Mouse (Mus musculus): ENCODE results near the gene Rmnd5a. TPM values are rescaled to one million over a fixed set of nuclear protein-coding genes. Genes with fewer than 3 reads are reported as not detected.

Rmnd5a gene
- polyA plus RNA-seq, 1 experiment from 2014 or later = 7.7 TPM

GRCm38 (mm10) chr6:71452792-71453191, 12.4 kb upstream of the Rmnd5a start:
- H3K4me1 ChIP-seq (ENCODE audit: control insufficient read depth, insufficient read depth, low read depth, low read length) = no peaks in the 10 kb centered on the region
- no peak overlapping the region for H3K27ac ChIP-seq (ENCODE audit: low read depth, low read length)
- H3K9ac ChIP-seq (ENCODE audit: low read depth, low read length) = no peak overlapping the region
- WGBS = 85% methylated on average over 2 of the region's 2 CpGs
- no peaks in the 10 kb centered on the region for H3K9me3 ChIP-seq (ENCODE audit: control insufficient read depth, low read length)
- no peaks in the 10 kb centered on the region for H3K36me3 ChIP-seq (ENCODE audit: control insufficient read depth, insufficient read depth, low read length)
- no peak overlapping the region for H3K4me3 ChIP-seq (ENCODE audit: low read length)
- no peaks in the 10 kb centered on the region for H3K27me3 ChIP-seq (replicated peaks; ENCODE audit: control insufficient read depth, insufficient read depth, low read length)
- no peak for ATAC-seq
- no peak overlapping the region for H3K4me2 ChIP-seq (ENCODE audit: low read length)

- WGBS = 88% methylated on average over 6 of the region's 6 CpGs
- Histone ChIP-seq H3K9ac (ENCODE audit: low read depth, low read length) (no peak overlapping the region), H3K36me3 (ENCODE audit: control insufficient read depth, insufficient read depth, low read length) (no peaks in the 10 kb centered on the region), H3K27ac (ENCODE audit: low read depth, low read length) (no peak overlapping the region), H3K27me3 (replicated peaks; ENCODE audit: control insufficient read depth, insufficient read depth, low read length) (no peaks in the 10 kb centered on the region), H3K9me3 (ENCODE audit: control insufficient read depth, low read length) (no peaks in the 10 kb centered on the region), H3K4me1 (ENCODE audit: control insufficient read depth, insufficient read depth, low read depth, low read length) (peaks cover 10% of the 10 kb centered on the region), H3K4me2 (ENCODE audit: low read length) (no peak overlapping the region), H3K4me3 (ENCODE audit: low read length) (no peak overlapping the region)
- no peak for ATAC-seq
Measured at GRCm38 (mm10) chr6:71445560-71445959, 5.1 kb upstream of the Rmnd5a start.

- no peaks in the 10 kb centered on the region for H3K36me3 ChIP-seq (ENCODE audit: control insufficient read depth, insufficient read depth, low read length)
- H3K9ac ChIP-seq (ENCODE audit: low read depth, low read length) = no peak overlapping the region
- no peak overlapping the region for H3K27ac ChIP-seq (ENCODE audit: low read depth, low read length)
- H3K27me3 ChIP-seq (replicated peaks; ENCODE audit: control insufficient read depth, insufficient read depth, low read length) = no peaks in the 10 kb centered on the region
- WGBS = 79% methylated on average over 1 of the region's 1 CpGs
- H3K4me1 ChIP-seq (ENCODE audit: control insufficient read depth, insufficient read depth, low read depth, low read length) = peaks cover 10% of the 10 kb centered on the region
- H3K9me3 ChIP-seq (ENCODE audit: control insufficient read depth, low read length) = no peaks in the 10 kb centered on the region
- H3K4me2 ChIP-seq (ENCODE audit: low read length) = no peak overlapping the region
- no peak overlapping the region for H3K4me3 ChIP-seq (ENCODE audit: low read length)
- ATAC-seq = no peak
Measured at GRCm38 (mm10) chr6:71444756-71445155, 4.3 kb upstream of the Rmnd5a start.

- H3K4me3 ChIP-seq (ENCODE audit: low read length) = no peak overlapping the region
- H3K9ac ChIP-seq (ENCODE audit: low read depth, low read length) = no peak overlapping the region
- no peak overlapping the region for H3K4me2 ChIP-seq (ENCODE audit: low read length)
- H3K9me3 ChIP-seq (ENCODE audit: control insufficient read depth, low read length) = no peaks in the 10 kb centered on the region
- WGBS = 76% methylated on average over 2 of the region's 3 CpGs
- no peak for ATAC-seq
- no peaks in the 10 kb centered on the region for H3K36me3 ChIP-seq (ENCODE audit: control insufficient read depth, insufficient read depth, low read length)
- no peaks in the 10 kb centered on the region for H3K27me3 ChIP-seq (replicated peaks; ENCODE audit: control insufficient read depth, insufficient read depth, low read length)
- peaks cover 25% of the 10 kb centered on the region for H3K4me1 ChIP-seq (ENCODE audit: control insufficient read depth, insufficient read depth, low read depth, low read length)
- peak overlapping the region; percentile 97; the same call in 1 of the 2 replicates for H3K27ac ChIP-seq (ENCODE audit: low read depth, low read length)
Measured at GRCm38 (mm10) chr6:71442130-71442529, 1.7 kb upstream of the Rmnd5a start.

GRCm38 (mm10) chr6:71441251-71441580, 779 bp upstream of the Rmnd5a start:
- ATAC-seq = no peak

GRCm38 (mm10) chr6:71440217-71440491, 283 bp downstream of the Rmnd5a start:
- Histone ChIP-seq H3K9ac (ENCODE audit: low read depth, low read length) (peak overlapping the region; percentile 96), H3K4me2 (ENCODE audit: low read length) (peak overlapping the region; percentile 78), H3K4me3 (ENCODE audit: low read length) (peak overlapping the region; percentile 94), H3K27me3 (replicated peaks; ENCODE audit: control insufficient read depth, insufficient read depth, low read length) (no peaks in the 10 kb centered on the region), H3K27ac (ENCODE audit: low read depth, low read length) (peak overlapping the region; percentile 97), H3K36me3 (ENCODE audit: control insufficient read depth, insufficient read depth, low read length) (no peaks in the 10 kb centered on the region), H3K4me1 (ENCODE audit: control insufficient read depth, insufficient read depth, low read depth, low read length) (peaks cover 28% of the 10 kb centered on the region), H3K9me3 (ENCODE audit: control insufficient read depth, low read length) (no peaks in the 10 kb centered on the region)
- no peak for ATAC-seq
- 0% methylated on average over 23 of the region's 47 CpGs for WGBS

More at GRCm38 (mm10) chr6:71441251-71441580, 779 bp upstream of the Rmnd5a start:
- peak overlapping the region; percentile 94 for H3K4me3 ChIP-seq (ENCODE audit: low read length)
- H3K4me1 ChIP-seq (ENCODE audit: control insufficient read depth, insufficient read depth, low read depth, low read length) = peaks cover 28% of the 10 kb centered on the region
- H3K9ac ChIP-seq (ENCODE audit: low read depth, low read length) = peak overlapping the region; percentile 91
- 2% methylated on average over 12 of the region's 12 CpGs for WGBS
- H3K27me3 ChIP-seq (replicated peaks; ENCODE audit: control insufficient read depth, insufficient read depth, low read length) = no peaks in the 10 kb centered on the region
- peak overlapping the region; percentile 92 for H3K4me2 ChIP-seq (ENCODE audit: low read length)
- H3K9me3 ChIP-seq (ENCODE audit: control insufficient read depth, low read length) = no peaks in the 10 kb centered on the region
- H3K36me3 ChIP-seq (ENCODE audit: control insufficient read depth, insufficient read depth, low read length) = no peaks in the 10 kb centered on the region
- peak overlapping the region; percentile 97 for H3K27ac ChIP-seq (ENCODE audit: low read depth, low read length)

- H3K4me3 ChIP-seq (ENCODE audit: low read length) = peak overlapping the region; percentile 94
Measured at GRCm38 (mm10) chr6:71439506-71440216, 776 bp downstream of the Rmnd5a start.

GRCm38 (mm10) chr6:71438070-71438469, 2.4 kb downstream of the Rmnd5a start:
- H3K36me3 ChIP-seq (ENCODE audit: control insufficient read depth, insufficient read depth, low read length) = no peaks in the 10 kb centered on the region
- 60% methylated on average over 1 of the region's 1 CpGs for WGBS
- H3K4me3 ChIP-seq (ENCODE audit: low read length) = no peak overlapping the region
- ATAC-seq = no peak
- H3K9ac ChIP-seq (ENCODE audit: low read depth, low read length) = no peak overlapping the region
- H3K9me3 ChIP-seq (ENCODE audit: control insufficient read depth, low read length) = no peaks in the 10 kb centered on the region
- no peak overlapping the region for H3K27ac ChIP-seq (ENCODE audit: low read depth, low read length)
- peaks cover 28% of the 10 kb centered on the region for H3K4me1 ChIP-seq (ENCODE audit: control insufficient read depth, insufficient read depth, low read depth, low read length)
- H3K27me3 ChIP-seq (replicated peaks; ENCODE audit: control insufficient read depth, insufficient read depth, low read length) = no peaks in the 10 kb centered on the region
- peak overlapping the region; percentile 24 for H3K4me2 ChIP-seq (ENCODE audit: low read length)

More at GRCm38 (mm10) chr6:71439506-71440216, 776 bp downstream of the Rmnd5a start:
- 1% methylated on average over 57 of the region's 62 CpGs for WGBS
- no peaks in the 10 kb centered on the region for H3K9me3 ChIP-seq (ENCODE audit: control insufficient read depth, low read length)
- H3K9ac ChIP-seq (ENCODE audit: low read depth, low read length) = peak overlapping the region; percentile 96
- no peaks in the 10 kb centered on the region for H3K36me3 ChIP-seq (ENCODE audit: control insufficient read depth, insufficient read depth, low read length)
- ATAC-seq = peak; percentile 16
- no peaks in the 10 kb centered on the region for H3K27me3 ChIP-seq (replicated peaks; ENCODE audit: control insufficient read depth, insufficient read depth, low read length)
- H3K27ac ChIP-seq (ENCODE audit: low read depth, low read length) = peak overlapping the region; percentile 97
- peak overlapping the region; percentile 78 for H3K4me2 ChIP-seq (ENCODE audit: low read length)
- H3K4me1 ChIP-seq (ENCODE audit: control insufficient read depth, insufficient read depth, low read depth, low read length) = peaks cover 28% of the 10 kb centered on the region

GRCm38 (mm10) chr6:71427996-71428725, 12.3 kb downstream of the Rmnd5a start:
- Histone ChIP-seq H3K9me3 (ENCODE audit: control insufficient read depth, low read length) (no peaks in the 10 kb centered on the region), H3K9ac (ENCODE audit: low read depth, low read length) (no peak overlapping the region), H3K27ac (ENCODE audit: low read depth, low read length) (no peak overlapping the region), H3K4me2 (ENCODE audit: low read length) (no peak overlapping the region), H3K36me3 (ENCODE audit: control insufficient read depth, insufficient read depth, low read length) (peaks cover 4% of the 10 kb centered on the region), H3K27me3 (replicated peaks; ENCODE audit: control insufficient read depth, insufficient read depth, low read length) (no peaks in the 10 kb centered on the region), H3K4me3 (ENCODE audit: low read length) (no peak overlapping the region), H3K4me1 (ENCODE audit: control insufficient read depth, insufficient read depth, low read depth, low read length) (no peaks in the 10 kb centered on the region)
- WGBS = 89% methylated on average over 4 of the region's 4 CpGs
- no peak for ATAC-seq

Data from hindbrain, embryonic 16.5 days (tissue).